Mouse (Mus musculus) thymus, postnatal 4 days (tissue): ENCODE results near the gene Hist1h4f.
"Not testable (repeated sequence)": the region's sequence is repeated elsewhere in the genome, so short reads cannot be mapped to it uniquely, and the experiment has no call there.

Experiments
- DNase-seq: peaks from one replicate; pipeline ENCODE4 v3.0.0; 2021

The Hist1h4f gene

GRCm38 (mm10) chr13:23554393-23554792 lies 2.9 kb upstream of the Hist1h4f start:
- no peak for DNase-seq

- no peak for DNase-seq
Measured at GRCm38 (mm10) chr13:23552962-23553361, 1.5 kb upstream of the Hist1h4f start, which contains the start of gene Hist1h1d. Hist1h1d (plus strand) TSS chr13:23553262.

- DNase-seq, result no peak
Measured at GRCm38 (mm10) chr13:23551931-23552914, 775 bp upstream of the Hist1h4f start.

- no peak for DNase-seq
Measured at GRCm38 (mm10) chr13:23550761-23551145, 695 bp downstream of the Hist1h4f start.

GRCm38 (mm10) chr13:23546694-23547093 lies 4.8 kb downstream of the Hist1h4f start:
- DNase-seq, result no peak

GRCm38 (mm10) chr13:23544787-23545120 lies 6.7 kb downstream of the Hist1h4f start:
- DNase-seq, result peak; percentile 45

- peak; percentile 76 for DNase-seq
Measured at GRCm38 (mm10) chr13:23543965-23544786, 7.3 kb downstream of the Hist1h4f start, which contains the start of gene Hist1h3f. Hist1h3f (plus strand) TSS chr13:23544052.

- peak; percentile 69 for DNase-seq
Measured at GRCm38 (mm10) chr13:23542999-23543607, 8.3 kb downstream of the Hist1h4f start, which contains the start of gene Hist1h2bh. Hist1h2bh (minus strand) TSS chr13:23543392.

- not testable (repeated sequence) for DNase-seq
Measured at GRCm38 (mm10) chr13:23542225-23542980, 9.0 kb downstream of the Hist1h4f start.

GRCm38 (mm10) chr13:23541497-23541896 lies 10.0 kb downstream of the Hist1h4f start:
- DNase-seq, result no peak

GRCm38 (mm10) chr13:23539821-23540220 lies 11.6 kb downstream of the Hist1h4f start:
- DNase-seq, result not testable (repeated sequence)

GRCm38 (mm10) chr13:23538249-23538648 lies 13.2 kb downstream of the Hist1h4f start:
- no peak for DNase-seq

GRCm38 (mm10) chr13:23537006-23537710 lies 14.3 kb downstream of the Hist1h4f start:
- DNase-seq, result no peak

- no peak for DNase-seq
Measured at GRCm38 (mm10) chr13:23536076-23536822, 15.2 kb downstream of the Hist1h4f start.

- DNase-seq, result peak; percentile 90
Measured at GRCm38 (mm10) chr13:23535137-23536075, 16.0 kb downstream of the Hist1h4f start, which contains the start of gene Hist1h3g. Hist1h3g (plus strand) TSS chr13:23535422.

- no peak for DNase-seq
Measured at GRCm38 (mm10) chr13:23534368-23535131, 16.9 kb downstream of the Hist1h4f start.

- DNase-seq, result peak; percentile 72
Measured at GRCm38 (mm10) chr13:23533560-23534367, 17.7 kb downstream of the Hist1h4f start, which contains the start of gene Hist1h2af. Hist1h2af (plus strand) TSS chr13:23533906.
